Mouse (Mus musculus) telencephalon, adult 2 months (tissue): ENCODE measurements at regions not wholly inside any gene's neighbourhood (a gene's known extent, or its start where the extent isn't known, plus 50 kb on each side); places are given as distances from the start of the nearest gene placed in this dataset.
A peak's percentile ranks its signal among the peaks of the same experiment; 100 is the strongest.

ENCODE experiments used
- DNase-seq: peaks from one replicate; pipeline ENCODE4 v3.0.0-alpha.2; 2011; ENCODE audit warnings: low read depth, low spot score

DNA sequence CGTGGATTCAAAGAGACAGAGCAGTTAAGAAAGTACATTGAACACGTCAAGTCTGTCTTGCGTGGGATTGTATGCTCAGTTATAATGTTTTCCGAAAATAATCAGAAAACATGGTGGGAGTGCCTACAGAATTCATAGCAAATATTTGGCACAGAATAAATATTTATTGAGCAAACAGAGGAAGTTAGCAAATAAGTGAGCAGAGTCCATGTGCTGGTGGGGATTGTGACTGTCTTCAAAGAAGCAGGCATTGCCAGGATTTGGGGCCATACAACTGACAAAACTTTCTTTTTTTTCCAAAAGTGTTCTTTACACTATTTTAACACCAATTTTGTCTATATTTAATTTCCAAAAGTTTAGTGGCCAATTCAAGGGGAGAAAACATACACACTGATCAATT lies 1729.8 kb downstream of the AI429214 start:
- DNase-seq = no peak

DNA sequence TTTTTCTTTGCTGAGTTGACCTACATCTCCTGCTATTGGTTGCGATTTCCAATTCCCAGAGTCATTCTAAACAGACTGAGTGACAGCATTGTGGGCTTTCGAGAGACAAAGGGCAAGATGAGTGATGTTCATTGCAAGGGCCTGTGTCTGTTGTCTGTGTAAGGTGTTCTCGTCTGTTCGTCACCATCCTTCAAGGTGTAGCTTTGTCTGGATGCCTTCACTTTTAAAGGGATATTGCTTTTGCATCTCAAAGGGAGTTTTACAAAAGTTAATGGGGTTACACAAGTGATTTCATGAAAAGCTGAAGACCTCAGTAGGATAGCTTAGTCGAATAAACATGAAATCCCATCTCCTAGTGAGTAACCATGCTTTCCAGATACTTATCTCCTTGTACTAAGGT lies 1731.9 kb downstream of the AI429214 start:
- DNase-seq = no peak

DNA sequence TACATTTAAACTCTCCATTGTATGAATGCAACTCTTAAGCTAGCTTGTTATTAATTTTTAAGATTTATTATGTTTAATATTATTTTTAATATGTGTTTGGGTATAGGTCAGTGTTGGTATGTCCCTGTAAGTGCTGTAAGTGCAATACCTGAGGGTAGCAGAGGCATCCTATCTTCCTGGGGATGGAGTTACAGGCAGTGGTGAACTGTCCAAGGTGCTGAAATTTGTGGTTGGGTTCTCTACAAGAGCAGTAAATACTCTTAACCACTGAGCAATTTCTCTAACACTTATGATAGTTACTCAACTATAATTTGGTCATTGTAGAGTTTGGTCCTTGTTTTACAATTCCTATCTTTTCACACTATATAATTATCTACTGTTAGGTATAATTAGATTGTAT lies 1753.7 kb downstream of the AI429214 start:
- no peak for DNase-seq

DNA sequence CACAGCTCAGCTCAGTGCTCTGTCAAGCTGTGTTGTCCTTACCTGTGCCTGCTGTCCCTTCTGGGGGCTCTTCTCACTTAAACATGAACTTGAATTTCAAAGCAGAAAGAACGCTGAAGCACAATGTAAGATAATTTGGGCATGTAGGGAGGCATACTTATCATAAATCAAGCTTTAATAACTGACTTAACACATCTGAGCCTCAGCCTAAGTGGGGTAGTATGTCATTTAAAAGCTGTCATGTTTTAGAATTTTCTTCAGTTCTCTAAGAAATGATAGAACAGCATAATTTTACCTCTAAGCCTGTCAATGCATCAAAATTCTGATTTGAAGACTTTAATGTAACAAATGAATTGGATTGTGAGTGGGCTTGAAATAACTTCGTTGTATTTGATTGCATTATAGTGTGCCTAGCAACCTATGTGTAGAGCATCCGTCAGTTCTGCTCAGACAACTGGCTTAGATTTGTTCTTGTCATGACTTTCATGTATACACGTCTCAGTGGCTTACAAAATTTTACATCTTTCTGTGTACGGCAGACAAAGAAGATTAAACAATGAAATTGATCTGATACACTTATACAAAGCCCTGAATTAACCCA lies 1773.3 kb downstream of the AI429214 start:
- DNase-seq = no peak

DNA sequence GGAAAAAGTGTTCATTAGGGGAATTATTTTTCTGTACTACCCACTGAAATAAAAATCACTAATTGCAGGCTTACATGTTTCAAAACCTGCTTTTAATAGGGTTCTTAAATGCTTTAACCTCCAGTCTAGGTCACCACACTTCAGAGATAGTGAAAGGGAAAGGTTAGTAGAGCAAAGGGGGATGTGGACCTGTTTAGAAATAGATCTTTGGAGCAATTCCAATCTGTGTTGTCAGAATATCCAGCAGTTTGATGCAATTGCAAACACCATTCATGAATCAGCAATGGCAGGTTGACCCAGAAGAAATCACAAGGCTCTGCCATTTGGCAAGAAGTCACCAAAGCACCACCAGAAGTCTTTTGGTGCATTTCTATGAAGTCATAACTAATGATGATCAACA lies 1819.1 kb downstream of the AI429214 start:
- DNase-seq = no peak

DNA sequence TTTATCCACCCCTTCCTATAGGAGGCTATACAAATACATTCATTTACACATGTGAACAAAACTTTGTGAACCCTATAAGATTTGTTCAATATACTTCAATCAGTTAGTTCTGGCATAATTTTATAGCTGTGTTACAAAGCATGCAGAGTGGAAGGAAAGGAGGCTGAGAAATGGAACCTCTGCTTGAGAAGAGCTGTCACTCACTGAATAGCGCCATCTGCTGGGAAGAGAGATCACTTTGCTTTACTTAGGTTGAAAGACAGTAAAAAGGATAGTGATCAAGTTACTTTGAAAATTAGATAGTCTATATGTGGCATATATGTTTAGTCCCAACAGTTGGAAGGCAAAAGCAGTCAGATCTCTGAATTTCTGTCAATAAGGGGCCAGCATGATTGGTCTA lies 1824.8 kb downstream of the AI429214 start:
- DNase-seq = peak; percentile 45

DNA sequence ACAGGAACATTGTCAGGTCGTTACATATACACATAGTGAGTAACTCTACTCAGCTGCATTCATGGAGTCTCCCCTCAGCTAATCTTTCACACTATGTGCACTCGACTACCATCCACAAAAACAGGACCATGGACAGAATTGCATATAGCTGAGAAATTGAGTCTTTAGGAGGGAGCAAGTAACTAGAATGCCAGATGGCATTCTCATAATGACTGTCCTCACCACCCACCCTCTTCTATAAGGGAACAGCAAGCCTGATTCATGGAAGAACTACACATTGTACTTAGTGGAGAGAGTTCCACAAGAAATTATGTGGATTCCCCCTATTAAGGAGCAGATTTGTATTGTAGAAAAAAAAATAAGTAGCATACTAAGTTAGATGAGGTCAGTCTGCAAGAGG lies 1813.4 kb upstream of the Adam24 start:
- peak; percentile 45 for DNase-seq

DNA sequence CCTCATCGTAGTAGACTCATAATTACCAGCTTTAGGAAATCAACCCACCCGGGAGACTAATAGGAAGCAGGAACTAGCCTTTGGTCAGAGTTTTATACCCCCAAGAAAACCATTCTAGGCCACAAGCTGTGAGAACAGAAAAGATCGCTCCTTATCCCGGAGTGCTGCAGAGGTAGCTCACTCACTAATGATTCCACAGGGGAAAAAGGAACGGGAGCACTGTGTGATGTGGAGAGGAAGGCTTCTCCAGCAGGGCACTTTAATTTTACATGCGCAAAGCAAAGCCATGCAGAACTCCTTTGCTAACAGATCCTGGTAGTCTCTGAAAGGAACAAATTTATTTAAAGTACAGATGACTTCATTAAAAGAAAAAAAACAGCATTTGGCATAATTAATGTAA lies 1807.5 kb upstream of the Adam24 start:
- DNase-seq = no peak
